Mouse (Mus musculus) cerebellum, postnatal 36 days (tissue): ENCODE measurements around the gene Slc10a2.
"Not testable (repeated sequence)": the region's sequence is repeated elsewhere in the genome, so short reads cannot be mapped to it uniquely, and the experiment has no call there.

Experiments
- DNase-seq, 2 experiments: peaks; one replicate each; pipeline ENCODE4 v3.0.0; 2021 to 2022; ENCODE audit warnings: mixed read lengths in 2 of 2

The Slc10a2 gene

DNA sequence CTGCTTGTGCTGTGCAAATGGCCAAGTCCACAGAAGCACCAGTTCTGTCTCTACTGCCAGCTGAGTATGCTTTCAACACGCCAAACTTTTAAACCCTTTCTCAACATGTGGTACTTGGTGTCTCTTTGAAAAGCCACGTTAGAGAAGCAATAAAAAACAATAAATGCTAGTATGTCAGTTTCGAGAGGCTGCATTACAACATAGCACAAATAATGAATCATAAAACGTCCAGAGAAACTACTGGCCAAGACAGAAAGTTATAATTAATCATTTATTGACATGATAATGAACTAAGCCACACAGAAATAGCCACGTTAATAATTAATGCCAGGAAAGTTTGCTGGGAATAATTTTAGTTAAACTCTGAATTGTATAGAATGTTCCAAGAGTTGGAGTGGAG lies at the start of gene Slc10a2:
Slc10a2 (minus strand) TSS at position 166 of the 400 bp plus-strand sequence.
- no peak for DNase-seq

DNA sequence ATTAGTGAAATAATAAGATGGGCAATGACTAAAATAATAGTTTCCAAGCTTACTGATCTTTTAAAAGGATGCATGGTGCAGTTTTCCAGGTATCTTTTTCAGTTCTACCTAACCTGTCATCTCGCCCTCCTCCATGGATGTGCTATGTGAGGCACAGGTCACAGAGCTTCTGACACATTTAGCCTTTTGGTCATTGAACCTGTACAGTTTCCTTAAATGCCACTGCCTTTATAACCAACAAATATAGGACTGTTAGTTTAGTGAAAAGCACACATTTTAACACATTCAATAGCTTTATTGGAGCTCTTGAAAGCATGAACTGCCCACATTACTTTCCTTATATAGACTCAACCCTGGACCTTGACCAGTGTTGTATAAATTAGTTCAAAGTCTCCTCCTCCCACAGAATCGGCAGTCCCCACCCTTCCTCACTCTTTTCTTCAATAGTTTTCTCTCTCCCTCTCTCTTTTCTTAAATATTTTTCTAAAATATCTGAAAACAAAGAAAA lies 24.2 kb upstream of the Slc10a2 start:
- no peak for DNase-seq

DNA sequence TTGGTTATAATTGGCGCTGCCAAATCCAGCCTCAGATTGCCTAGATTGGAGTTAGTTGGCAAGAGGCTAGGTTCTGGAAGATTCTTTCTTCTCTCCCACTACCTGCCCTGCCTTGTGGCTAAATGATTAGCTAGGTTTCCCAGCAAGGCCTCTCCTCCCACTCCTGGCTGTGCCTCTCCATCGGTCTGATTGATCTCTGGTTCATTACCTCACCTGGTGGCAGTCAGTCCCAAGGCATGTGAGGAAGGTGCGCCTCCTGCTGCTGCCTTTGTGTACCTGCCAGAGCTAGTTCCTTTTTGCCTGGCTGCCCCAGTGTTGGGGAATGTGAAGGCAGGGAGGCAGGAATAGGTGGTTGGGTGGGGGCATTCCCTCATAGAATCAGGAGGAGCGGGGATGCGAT lies 1.7 kb upstream of the Slc10a2 start:
- no peak for DNase-seq

DNA sequence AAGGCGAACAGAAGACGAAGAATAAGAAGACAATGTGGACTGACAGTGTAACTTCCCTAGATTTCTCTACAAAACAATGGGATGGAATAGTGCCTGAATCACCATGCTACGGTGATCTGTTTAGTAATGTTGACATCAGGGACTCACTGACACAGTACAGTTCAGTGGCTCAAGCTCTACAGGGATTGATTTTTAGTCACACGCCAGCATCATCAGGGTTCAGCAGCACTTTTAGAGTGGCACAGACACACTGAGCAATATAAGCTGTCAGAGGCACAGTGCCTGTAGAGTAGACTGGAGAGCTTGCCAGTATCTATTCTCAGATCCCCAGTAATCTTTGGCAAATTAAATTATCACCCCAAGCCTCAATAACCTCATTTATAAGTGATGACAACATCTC lies 9.8 kb downstream of the Slc10a2 start:
- DNase-seq, result no peak

DNA sequence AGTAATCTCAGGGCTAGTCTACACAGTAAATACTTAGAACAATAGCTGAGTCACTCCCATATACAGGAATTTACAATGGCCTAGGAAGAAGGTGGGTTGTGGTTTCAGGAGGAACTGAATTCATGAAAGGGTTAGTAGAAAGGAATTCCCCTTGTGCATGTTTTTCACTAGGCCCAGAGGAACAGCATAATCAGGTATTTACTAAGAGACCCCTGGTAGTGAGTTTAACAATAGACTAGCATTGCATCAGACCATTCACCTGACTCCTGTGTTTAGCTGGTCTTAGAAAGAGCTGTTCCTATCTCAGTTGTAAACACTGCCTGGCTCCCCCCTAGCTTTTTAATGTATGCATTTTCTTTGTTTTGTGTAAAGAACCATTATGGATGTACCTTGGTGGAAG lies 11.2 kb downstream of the Slc10a2 start:
- not testable (repeated sequence) for DNase-seq

DNA sequence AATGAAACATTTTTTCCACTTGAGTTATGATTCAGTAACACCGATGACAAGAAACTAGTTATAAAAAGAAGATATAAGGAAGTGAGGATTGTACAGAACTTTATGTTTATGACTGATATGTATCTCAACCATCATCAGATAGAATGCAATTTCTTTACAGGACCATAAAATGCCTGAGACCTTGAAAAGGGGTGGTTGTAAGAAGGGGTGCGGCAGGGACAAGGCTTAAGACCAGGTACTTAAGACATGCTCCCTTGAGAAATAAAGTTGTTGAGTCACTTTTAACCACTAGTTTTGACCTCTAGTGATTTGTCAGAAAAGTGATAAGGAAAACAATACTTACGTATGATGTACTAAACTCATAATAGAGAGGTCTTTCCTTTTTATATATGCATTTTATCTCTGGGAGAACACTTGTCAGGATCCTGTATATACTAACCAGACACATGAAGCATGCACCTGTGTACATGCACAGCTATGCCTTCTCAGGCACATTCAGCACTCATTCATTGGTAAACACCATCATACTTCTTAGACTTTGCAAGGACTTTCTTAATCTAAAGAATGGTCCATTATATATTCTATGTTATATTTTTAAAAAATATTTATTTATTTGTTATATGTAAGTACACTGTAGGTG lies 31.4 kb downstream of the Slc10a2 start:
- DNase-seq, result no peak

DNA sequence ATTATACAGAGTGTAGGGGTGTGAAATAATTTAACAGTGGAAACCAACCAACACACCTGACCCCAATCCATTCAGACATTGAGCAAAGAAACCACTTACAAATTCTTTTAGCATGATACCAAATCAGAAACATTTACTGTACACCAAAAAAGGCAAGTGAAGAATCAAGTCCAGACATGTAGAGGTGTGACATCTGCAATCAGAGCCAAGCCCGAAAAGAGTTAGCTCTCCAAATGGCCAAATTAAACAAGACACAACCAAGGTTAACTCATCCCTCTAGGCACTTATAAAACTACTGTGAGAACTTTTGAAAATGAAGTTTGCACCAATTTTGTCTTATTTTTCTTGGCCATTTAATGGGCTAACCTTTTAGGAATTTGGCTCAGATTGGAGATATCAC lies 46.3 kb downstream of the Slc10a2 start:
- no peak for DNase-seq

DNA sequence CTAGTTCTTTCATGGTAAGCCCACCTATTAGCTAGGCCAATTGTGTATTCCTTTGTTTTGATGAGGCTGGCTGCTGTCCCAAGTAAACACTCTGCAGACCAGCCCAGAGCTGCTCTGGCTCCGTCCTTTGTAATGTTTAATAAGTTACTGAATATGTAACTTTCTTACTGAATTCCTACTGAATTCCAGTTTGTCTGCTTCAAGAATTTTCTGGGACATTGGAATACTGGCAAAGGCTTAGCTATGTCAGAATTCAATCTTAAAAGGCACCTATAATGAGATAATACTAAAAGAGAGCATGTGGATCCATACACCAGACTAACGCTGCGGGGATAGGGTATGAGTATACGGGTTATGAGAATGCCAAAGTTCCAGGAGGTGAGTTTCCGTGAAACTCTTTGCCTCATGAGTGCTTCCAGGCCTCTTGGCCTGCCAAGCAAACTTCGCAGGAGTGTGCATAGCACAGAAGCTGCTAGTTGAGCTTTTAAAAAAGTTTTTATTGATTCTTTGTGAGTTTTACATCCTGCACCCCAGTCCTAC lies 60.7 kb downstream of the Slc10a2 start:
- DNase-seq, result not testable (repeated sequence)

DNA sequence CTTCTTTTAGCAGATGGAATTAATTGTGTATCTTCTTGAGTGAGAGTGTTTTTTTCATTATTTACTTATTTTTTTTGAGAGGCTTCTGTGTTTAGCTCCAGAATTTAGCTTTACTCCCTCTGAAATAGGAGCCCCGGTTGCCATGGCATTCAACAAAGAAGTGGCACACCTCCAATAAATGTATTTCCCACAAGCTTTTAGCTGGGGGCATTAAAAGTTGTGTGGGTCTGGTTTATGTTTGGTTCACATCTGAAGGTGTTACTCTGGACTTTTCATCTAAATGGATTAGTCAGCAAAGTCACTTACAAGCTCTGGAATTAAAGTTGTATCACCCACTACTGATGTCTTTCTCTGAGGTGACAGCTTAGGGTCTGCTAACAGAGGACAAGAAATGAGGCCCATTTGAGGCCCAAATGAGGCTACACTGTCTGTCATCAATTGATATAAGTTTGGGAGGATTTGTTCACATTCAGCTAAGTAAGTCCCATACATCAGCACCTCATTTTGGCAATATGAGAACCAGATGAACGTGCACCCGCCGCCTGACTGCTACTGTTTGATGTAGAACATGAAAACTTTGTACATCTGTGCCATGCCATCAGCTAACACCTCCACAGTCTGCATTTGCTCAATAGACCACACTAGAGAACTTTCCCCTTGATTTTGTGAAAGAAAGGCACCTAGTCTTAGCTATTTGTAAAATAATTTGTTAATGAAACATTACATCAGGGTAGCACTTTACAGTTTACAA lies 66.2 kb downstream of the Slc10a2 start:
- no peak for DNase-seq
